Mouse (Mus musculus) activated CD4-positive, CD25-positive, alpha-beta regulatory T cell (primary cell): ENCODE results near the gene U2surp. TPM values are rescaled to one million over a fixed set of nuclear protein-coding genes. Genes with fewer than 3 reads are reported as not detected.

Experiments
- polyA plus RNA-seq, 2 experiments: library from polyadenylated mRNA; unstranded; fragments of 100-300 nt; shearing (Covaris generic); gene quantifications; one replicate each; pipeline ENCODE4 v1.2.1; 2017

The U2surp gene
- 100 to 1,000 TPM; 136 to 165 TPM for polyA plus RNA-seq

GRCm38 (mm10) chr9:95511472-95512330 is at the start of gene U2surp:
Gene U2surp (minus strand): TSS chr9:95511996.

GRCm38 (mm10) chr9:95559059-95559935 is 47.5 kb upstream of the U2surp start, which contains the start of gene Paqr9:
Gene Paqr9 (plus strand): TSS chr9:95559657.

Other genes with a start within 250 kb of the U2surp start
- gene Chst2, start 105.3 kb downstream of the U2surp start, polyA plus RNA-seq = 10 to 100 TPM in 1 of 2 experiments, 1 to 10 TPM in 1; 4.0 to 22.0 TPM
- gene Paqr9, start 47.7 kb upstream of the U2surp start, polyA plus RNA-seq = under 1 TPM in 1 of 2 experiments, not detected in 1; 0.05 TPM
- under 1 TPM; 0.23 to 0.35 TPM for gene Pcolce2, start 125.6 kb upstream of the U2surp start, polyA plus RNA-seq
- 1 to 10 TPM in 1 of 2 experiments, under 1 TPM in 1; 0.15 to 1.8 TPM for gene Trpc1, start 238.4 kb upstream of the U2surp start, polyA plus RNA-seq